Mouse (Mus musculus) erythroblast, embryonic 14.5 days (primary cell): ENCODE results near the gene Gm49333. TPM values are rescaled to one million over a fixed set of nuclear protein-coding genes. Genes with fewer than 3 reads are reported as not detected.
A peak's percentile ranks its signal among the peaks of the same experiment; 100 is the strongest.

Experiments
- H3K27me3 ChIP-seq: 2 replicates; pipeline ENCODE4 v1.6.1; 2012; ENCODE audit warnings: inconsistent platforms; ENCODE audit not compliant: control insufficient read depth
- H3K36me3 ChIP-seq: 2 replicates; pipeline ENCODE4 v1.6.1; 2012; ENCODE audit warnings: mild to moderate bottlenecking, inconsistent platforms; ENCODE audit not compliant: control insufficient read depth
- H3K4me1 ChIP-seq: 2 replicates; pipeline ENCODE4 v1.6.1; 2012; ENCODE audit warnings: inconsistent platforms; ENCODE audit not compliant: control insufficient read depth
- H3K4me3 ChIP-seq: replicated peaks from 2 replicates; pipeline ENCODE3; 2012; ENCODE audit warnings: moderate library complexity, mild to moderate bottlenecking, inconsistent platforms
- H3K9me3 ChIP-seq: 2 replicates; pipeline ENCODE4 v1.6.1; 2012; ENCODE audit warnings: low read length, inconsistent platforms, mixed read lengths; ENCODE audit not compliant: control insufficient read depth
- GATA1 ChIP-seq: IDR thresholded peaks from 2 replicates; pipeline ENCODE4 v1.6.1; 2012; ENCODE audit warnings: low read length, inconsistent platforms, mixed read lengths
- TAL1 ChIP-seq: IDR thresholded peaks from 3 replicates; pipeline ENCODE4 v1.6.1; 2012; ENCODE audit warnings: low read length, inconsistent platforms, mixed read lengths
- polyA plus RNA-seq: library from polyadenylated mRNA; stranded (reverse); fragments of >175 nt; gene quantifications from 2 replicates; pipeline ENCODE4 v1.2.3, GENCODE M21; 2012

Gene Gm49333
- polyA plus RNA-seq, 1 experiment = not detected

DNA sequence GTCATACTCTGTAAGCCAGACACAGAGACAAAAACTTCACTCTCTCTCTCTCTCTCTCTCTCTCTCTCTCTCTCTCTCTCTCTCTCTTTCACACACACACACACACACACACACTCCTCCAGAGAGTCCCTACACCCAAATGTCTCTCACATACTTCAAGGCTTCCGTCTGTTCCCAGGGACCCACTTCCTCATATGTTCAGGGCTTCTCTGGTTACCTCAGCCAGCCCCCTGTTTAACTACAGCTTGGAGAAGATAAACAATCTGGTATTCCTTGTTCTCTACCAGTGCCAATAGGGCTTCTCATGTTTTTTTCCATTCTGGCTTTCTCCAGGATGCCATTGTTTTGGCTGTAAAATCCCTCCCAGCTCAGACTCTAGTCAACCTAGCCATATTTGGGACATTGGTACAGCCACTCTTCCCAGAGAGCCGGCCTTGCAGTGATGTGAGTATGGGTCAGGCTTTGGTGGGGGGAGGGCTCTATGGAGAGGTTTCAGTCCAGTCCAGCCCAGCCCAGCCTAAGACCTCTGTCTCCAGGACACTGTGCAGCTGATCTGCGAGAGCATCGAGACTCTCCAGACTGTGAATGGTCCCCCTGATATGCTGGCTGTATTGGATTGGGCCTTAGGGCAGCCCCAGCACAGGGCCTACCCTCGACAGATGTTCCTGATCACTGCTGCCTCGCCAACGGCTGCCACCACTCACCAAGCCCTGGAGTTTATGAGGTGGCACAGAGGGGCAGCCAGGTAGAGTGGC, 14.5 kb upstream of the Gm49333 start:
- Histone ChIP-seq H3K9me3 (no peaks in the 10 kb centered on the region), H3K27me3 (peaks cover 31% of the 10 kb centered on the region)

GRCm38 (mm10) chr16:20600511-20600910, 10.9 kb upstream of the Gm49333 start:
- peaks cover 18% of the 10 kb centered on the region for H3K36me3 ChIP-seq
- peaks cover 5% of the 10 kb centered on the region for H3K27me3 ChIP-seq
- H3K4me3 ChIP-seq = no peak overlapping the region

More for the DNA sequence above, 14.5 kb upstream of the Gm49333 start:
- Histone ChIP-seq H3K36me3 (no peaks in the 10 kb centered on the region), H3K4me1 (peaks cover 33% of the 10 kb centered on the region), H3K4me3 (no peak overlapping the region)
- TF ChIP-seq TAL1 (no peak), GATA1 (no peak)

GRCm38 (mm10) chr16:20604705-20605104, 6.7 kb upstream of the Gm49333 start:
- H3K9me3 ChIP-seq = no peaks in the 10 kb centered on the region
- H3K4me1 ChIP-seq = peaks cover 13% of the 10 kb centered on the region
- peaks cover 53% of the 10 kb centered on the region for H3K36me3 ChIP-seq
- TF ChIP-seq TAL1 (no peak), GATA1 (no peak)
- no peak overlapping the region for H3K4me3 ChIP-seq
- H3K27me3 ChIP-seq = peaks cover 5% of the 10 kb centered on the region

More at GRCm38 (mm10) chr16:20600511-20600910, 10.9 kb upstream of the Gm49333 start:
- TF ChIP-seq GATA1 (no peak), TAL1 (no peak)
- Histone ChIP-seq H3K9me3 (no peaks in the 10 kb centered on the region), H3K4me1 (peaks cover 16% of the 10 kb centered on the region)

GRCm38 (mm10) chr16:20610501-20611356, 681 bp upstream of the Gm49333 start:
- no peak for TF ChIP-seq TAL1
- TF ChIP-seq GATA1 = no peak
- Histone ChIP-seq H3K27me3 (no peaks in the 10 kb centered on the region), H3K4me3 (peak overlapping the region; percentile 83), H3K4me1 (peaks cover 42% of the 10 kb centered on the region), H3K36me3 (peaks cover 35% of the 10 kb centered on the region), H3K9me3 (no peaks in the 10 kb centered on the region)

DNA sequence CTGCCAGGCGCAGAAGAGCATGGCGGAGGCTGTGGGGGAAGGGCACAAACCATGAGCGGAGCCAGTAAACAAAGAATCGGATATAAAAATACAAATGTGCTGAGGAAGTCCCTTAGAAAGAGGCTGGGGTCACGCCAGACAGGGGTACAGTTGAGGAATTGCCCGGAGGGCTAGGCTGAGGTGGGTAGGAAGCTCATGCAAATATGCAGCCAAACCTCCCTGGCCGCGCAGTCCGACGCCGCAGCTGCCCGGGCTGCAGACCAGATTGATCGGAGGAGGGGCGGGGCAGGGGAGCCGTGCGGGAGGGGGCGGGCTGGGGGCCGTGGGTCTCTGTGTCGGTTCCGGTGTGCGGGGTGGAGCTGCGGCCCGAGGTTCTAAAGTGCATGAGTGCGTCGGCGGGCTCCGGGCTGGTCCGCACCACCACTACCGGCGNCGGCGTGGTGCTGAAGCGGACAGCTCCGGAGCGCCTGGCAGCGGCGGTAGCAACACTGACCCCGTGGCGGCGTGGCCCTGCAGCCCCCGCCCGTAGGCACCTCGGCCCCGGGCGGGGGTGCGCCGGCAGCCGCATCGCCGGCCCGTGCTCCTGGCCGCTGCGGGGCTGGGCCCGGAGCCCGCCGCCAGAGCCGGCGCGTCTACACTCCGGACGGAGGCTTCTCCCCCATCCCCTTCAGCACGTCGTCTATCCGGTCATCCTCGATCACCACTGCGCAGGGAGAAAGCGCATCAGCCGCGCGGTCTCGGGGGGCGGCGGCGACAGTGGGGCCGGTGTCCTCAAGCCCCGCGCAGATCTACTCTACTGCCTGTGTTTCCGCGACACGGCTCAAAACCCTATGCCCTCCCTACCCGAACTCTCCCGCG, 8.4 kb downstream of the Gm49333 start:
- Histone ChIP-seq H3K9me3 (peaks cover 12% of the 10 kb centered on the region; the same call in 1 of the 2 replicates), H3K27me3 (peaks cover 74% of the 10 kb centered on the region), H3K36me3 (no peaks in the 10 kb centered on the region), H3K4me1 (peaks cover 27% of the 10 kb centered on the region), H3K4me3 (peak overlapping the region; percentile 24)
- TF ChIP-seq TAL1 = no peak
- TF ChIP-seq GATA1 = no peak

- Histone ChIP-seq H3K27me3 (peaks cover 79% of the 10 kb centered on the region), H3K4me3 (peak overlapping the region; percentile 69), H3K36me3 (no peaks in the 10 kb centered on the region)
Observed at GRCm38 (mm10) chr16:20620399-20620735, 9.0 kb downstream of the Gm49333 start.

DNA sequence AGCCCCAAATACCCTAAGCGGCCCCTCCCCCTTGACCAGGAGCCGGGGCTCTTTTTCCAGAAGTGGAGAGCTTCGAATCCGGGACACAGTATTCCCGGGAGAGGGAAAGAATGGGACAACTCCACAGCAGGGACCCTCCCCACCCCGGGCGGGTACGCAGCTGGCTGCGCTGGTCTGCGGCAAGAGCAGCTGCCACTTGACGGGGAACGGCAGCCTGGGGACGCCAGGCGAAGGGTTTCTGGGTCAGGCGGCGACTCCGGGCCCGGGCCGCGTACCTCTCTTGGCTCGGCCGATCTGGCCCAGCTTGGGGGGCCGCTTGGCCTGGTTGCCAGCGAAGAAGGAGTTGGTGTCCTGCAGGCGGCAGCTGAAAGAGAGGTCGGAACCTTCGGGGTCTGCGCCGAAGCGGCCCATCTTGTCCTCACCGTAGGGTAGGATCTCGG, 9.4 kb downstream of the Gm49333 start:
- Histone ChIP-seq H3K9me3 (peaks cover 12% of the 10 kb centered on the region; the same call in 1 of the 2 replicates), H3K4me3 (peak overlapping the region; percentile 69), H3K4me1 (peaks cover 27% of the 10 kb centered on the region), H3K27me3 (peaks cover 83% of the 10 kb centered on the region), H3K36me3 (no peaks in the 10 kb centered on the region)
- TF ChIP-seq TAL1 (no peak), GATA1 (no peak)

More at GRCm38 (mm10) chr16:20620399-20620735, 9.0 kb downstream of the Gm49333 start:
- peaks cover 12% of the 10 kb centered on the region; the same call in 1 of the 2 replicates for H3K9me3 ChIP-seq
- TF ChIP-seq GATA1 (no peak), TAL1 (no peak)
- peaks cover 27% of the 10 kb centered on the region for H3K4me1 ChIP-seq

GRCm38 (mm10) chr16:20621191-20621990, 10.0 kb downstream of the Gm49333 start, which contains the start of gene Camk2n2:
TSS of gene Camk2n2 (minus strand) at chr16:20621287.
- Histone ChIP-seq H3K4me1 (peaks cover 27% of the 10 kb centered on the region), H3K36me3 (no peaks in the 10 kb centered on the region), H3K9me3 (peaks cover 12% of the 10 kb centered on the region; the same call in 1 of the 2 replicates), H3K27me3 (peaks cover 85% of the 10 kb centered on the region), H3K4me3 (peak within 1 kb of the TSS; percentile 69)
- TF ChIP-seq GATA1 = no peak
- no peak for TF ChIP-seq TAL1
